Mouse (Mus musculus) CD4-positive naive resting alpha-beta T cell, adult 76 days (primary cell): ENCODE results near the gene Esx1. TPM values are rescaled to one million over a fixed set of nuclear protein-coding genes. Genes with fewer than 3 reads are reported as not detected.

Experiments used
- total RNA-seq: library from RNA; stranded (reverse); gene quantifications from one replicate; pipeline ENCODE4 v1.2.4, GENCODE M21; 2023

The Esx1 gene
- total RNA-seq = not detected

GRCm38 (mm10) chrX:137121718-137122117, at the start of gene Esx1:
Gene Esx1, minus strand, starts transcription at chrX:137122083.

Other genes with a start within 250 kb of the Esx1 start
- gene H2bfm, start 194.8 kb downstream of the Esx1 start, total RNA-seq = not detected
- gene Tmsb15b2, start 146.6 kb downstream of the Esx1 start, total RNA-seq = 4.1 TPM
- gene Tmsb15l, start 145.2 kb downstream of the Esx1 start, total RNA-seq = 3.0 TPM
- gene Tmsb15b1, start 145.2 kb downstream of the Esx1 start, total RNA-seq = 10.8 TPM
- 2.7 TPM for gene Zcchc18, start 128.9 kb downstream of the Esx1 start, total RNA-seq
- gene Slc25a53, start 83.8 kb downstream of the Esx1 start, total RNA-seq = 18.2 TPM
- gene Fam199x, start 72.5 kb downstream of the Esx1 start, total RNA-seq = 7.1 TPM